Mouse (Mus musculus) intestine, embryonic 14.5 days (tissue): ENCODE data around the gene Nap1l5. TPM values are rescaled to one million over a fixed set of nuclear protein-coding genes. Genes with fewer than 3 reads are reported as not detected.

Experiments
- ATAC-seq: fragments of 200-750 bp; cut with Nextera tagmentation; replicated peaks from 2 replicates; pipeline ENCODE4 v1.8.0; 2017; ENCODE audit warnings: low read depth, moderate number of reproducible peaks, moderate TSS enrichment, moderate library complexity; ENCODE audit not compliant: low FRiP score, low TSS enrichment
- DNase-seq: peaks from one replicate; pipeline ENCODE4 v3.0.0-alpha.2; 2018; ENCODE audit warnings: low spot score
- H3K27ac ChIP-seq: fragments of 300-500 bp; sonication (generic); 2 replicates; pipeline ENCODE4 v1.5.1; 2014; ENCODE audit warnings: low read depth, mild to moderate bottlenecking, control low read depth
- H3K27me3 ChIP-seq: fragments of 300-500 bp; sonication (generic); replicated peaks from 2 replicates; pipeline ENCODE4 v1.6.1; 2014; ENCODE audit warnings: low read length, control low read depth; ENCODE audit not compliant: control insufficient read depth, insufficient read depth
- H3K36me3 ChIP-seq: fragments of 300-500 bp; sonication (generic); 2 replicates; pipeline ENCODE4 v1.6.1; 2014; ENCODE audit warnings: low read length, control low read depth; ENCODE audit not compliant: control insufficient read depth, insufficient read depth
- H3K4me1 ChIP-seq: fragments of 300-500 bp; sonication (generic); replicated peaks from 2 replicates; pipeline ENCODE4 v1.6.1; 2014; ENCODE audit warnings: low read length, control low read depth, mixed read lengths; ENCODE audit not compliant: control insufficient read depth, insufficient read depth
- H3K4me2 ChIP-seq: fragments of 300-500 bp; sonication (generic); 2 replicates; pipeline ENCODE4 v1.6.1; 2014; ENCODE audit warnings: low read length
- H3K4me3 ChIP-seq: fragments of 300-500 bp; sonication (generic); 2 replicates; pipeline ENCODE4 v1.5.1; 2014; ENCODE audit warnings: low read depth, low read length, control low read depth, mixed read lengths
- H3K9ac ChIP-seq: fragments of 300-500 bp; sonication (generic); 2 replicates; pipeline ENCODE4 v1.6.1; 2014; ENCODE audit warnings: mild to moderate bottlenecking, low read length
- H3K9me3 ChIP-seq: fragments of 300-500 bp; sonication (generic); 2 replicates; pipeline ENCODE4 v1.6.1; 2016; ENCODE audit warnings: low read length, control low read depth; ENCODE audit not compliant: control insufficient read depth
- WGBS: fragments of 180-500 bp; shearing (Covaris S2); extraction: QIAGEN DNeasy Blood & Tissue Kit; methylation state at CpG from one replicate; pipeline ENCODE4 v1.1.7; 2014; 5-methylcytosine and 5-hydroxymethylcytosine counted together
- polyA plus RNA-seq: library from polyadenylated mRNA; unstranded; fragments of >200 nt; fragmentation: Nextera tagmentation; extraction: Ambion mirVana; gene quantifications from 2 replicates; pipeline ENCODE4 v1.2.1, GENCODE M21; 2014

The Nap1l5 gene
- polyA plus RNA-seq, 1 experiment from 2014 or later = 11.5 TPM

DNA sequence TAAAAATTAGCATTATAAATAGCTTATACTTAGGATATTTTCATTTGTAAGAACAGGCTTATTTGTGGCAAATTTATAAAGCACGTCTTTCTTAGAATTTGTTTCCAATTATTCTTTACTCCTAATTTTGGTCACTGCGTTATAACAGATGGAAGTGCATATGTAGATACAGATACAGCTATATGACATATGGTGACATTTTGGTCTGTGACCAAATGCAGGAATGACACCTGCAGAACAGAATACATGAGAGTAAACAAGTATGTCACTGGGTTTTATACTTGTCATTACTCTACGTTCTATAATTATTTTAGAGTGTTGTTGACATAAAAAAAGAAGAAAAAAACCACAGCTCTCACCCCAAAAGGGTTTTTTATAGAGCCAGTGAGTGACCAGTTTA lies 7.8 kb downstream of the Nap1l5 start:
- WGBS = 88% methylated on average over 3 of the region's 3 CpGs
- H3K36me3 ChIP-seq = 0 out of 2 replicates have a peak, but pooled peaks cover 3% of the 10 kb centered on the region
- no peak for ATAC-seq
- H3K9ac ChIP-seq = no peak overlapping the region
- no peak overlapping the region for H3K4me2 ChIP-seq
- no peak for DNase-seq
- no peaks in the 10 kb centered on the region for H3K27me3 ChIP-seq
- no peaks in the 10 kb centered on the region for H3K9me3 ChIP-seq
- no peak overlapping the region for H3K4me3 ChIP-seq
- no peak overlapping the region for H3K27ac ChIP-seq
- H3K4me1 ChIP-seq = no peaks in the 10 kb centered on the region

DNA sequence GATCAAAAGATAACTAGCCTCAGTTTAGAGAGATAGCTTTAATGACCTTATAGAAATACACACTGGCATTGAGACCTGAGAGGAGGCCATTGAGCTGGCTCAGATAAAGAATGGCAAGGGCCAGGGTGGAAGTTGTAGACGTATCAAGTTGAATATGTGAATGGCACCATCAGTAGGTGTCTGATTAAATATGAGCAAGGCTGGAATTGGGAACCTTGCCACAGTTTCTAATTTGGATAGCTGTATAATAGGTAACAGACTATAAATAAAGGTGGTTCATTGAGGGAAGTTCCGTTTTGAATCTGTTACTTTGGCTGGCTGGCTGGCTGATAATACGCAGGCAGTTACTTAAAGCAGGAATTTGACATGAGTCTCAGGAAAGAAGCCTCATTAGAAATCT lies 10.2 kb downstream of the Nap1l5 start:
- DNase-seq (no peak), ATAC-seq (no peak)
- H3K27me3 ChIP-seq = no peaks in the 10 kb centered on the region
- no peaks in the 10 kb centered on the region for H3K9me3 ChIP-seq
- no peak overlapping the region for H3K27ac ChIP-seq
- H3K4me2 ChIP-seq = no peak overlapping the region
- no peak overlapping the region for H3K9ac ChIP-seq
- H3K36me3 ChIP-seq = 0 out of 2 replicates have a peak, but pooled peaks cover 3% of the 10 kb centered on the region
- no peaks in the 10 kb centered on the region for H3K4me1 ChIP-seq
- WGBS = 84% methylated on average over 3 of the region's 3 CpGs
- H3K4me3 ChIP-seq = no peak overlapping the region

DNA sequence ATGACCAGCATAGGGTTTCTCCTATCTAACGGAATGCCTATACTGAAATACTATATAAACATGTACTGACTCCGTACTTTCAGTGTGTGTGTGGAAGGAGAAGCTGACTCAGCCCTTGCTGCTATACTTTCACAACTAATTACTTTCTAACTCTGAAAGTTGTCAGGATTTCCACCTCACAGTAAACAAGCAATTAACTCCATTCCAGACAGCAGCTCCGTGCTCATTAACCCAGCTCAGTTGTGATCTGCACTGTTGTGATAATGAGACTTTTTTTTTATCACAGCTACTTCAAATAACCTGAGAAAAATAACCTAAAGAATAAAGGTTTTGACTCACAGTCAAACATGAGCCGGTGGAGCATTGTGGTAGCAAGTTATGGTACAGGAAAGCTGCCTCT lies 11.9 kb downstream of the Nap1l5 start:
- Histone ChIP-seq H3K9ac (no peak overlapping the region), H3K9me3 (no peaks in the 10 kb centered on the region), H3K36me3 (0 out of 2 replicates have a peak, but pooled peaks cover 3% of the 10 kb centered on the region), H3K4me1 (no peaks in the 10 kb centered on the region), H3K27me3 (no peaks in the 10 kb centered on the region), H3K4me3 (no peak overlapping the region), H3K27ac (no peak overlapping the region), H3K4me2 (no peak overlapping the region)
- ATAC-seq (no peak), DNase-seq (no peak)
- WGBS = 80% methylated on average over 4 of the region's 4 CpGs

DNA sequence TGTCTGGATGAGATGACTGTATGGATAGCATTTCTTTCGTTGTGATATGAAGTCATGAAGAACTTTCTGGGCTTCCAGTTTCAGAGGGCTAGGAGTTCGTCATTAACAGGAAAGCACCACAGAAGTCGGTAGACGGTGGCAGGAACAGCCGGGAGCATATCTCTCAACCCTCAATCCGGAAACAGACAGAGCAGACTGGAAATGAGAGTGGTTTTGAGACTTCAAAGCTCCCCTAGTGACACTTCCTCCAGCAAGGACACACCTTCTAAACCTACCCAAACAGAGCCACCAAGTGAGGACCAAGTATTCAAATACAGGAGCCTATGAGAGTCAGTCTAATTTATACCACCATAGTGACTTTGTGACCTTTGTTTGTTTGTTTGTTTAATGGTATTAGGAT lies 13.6 kb downstream of the Nap1l5 start:
- Histone ChIP-seq H3K9me3 (no peaks in the 10 kb centered on the region), H3K4me1 (no peaks in the 10 kb centered on the region), H3K36me3 (0 out of 2 replicates have a peak, but pooled peaks cover 3% of the 10 kb centered on the region), H3K4me2 (no peak overlapping the region), H3K27me3 (no peaks in the 10 kb centered on the region), H3K27ac (no peak overlapping the region), H3K4me3 (no peak overlapping the region), H3K9ac (no peak overlapping the region)
- WGBS = 89% methylated on average over 6 of the region's 6 CpGs
- ATAC-seq = no peak
- DNase-seq = no peak

DNA sequence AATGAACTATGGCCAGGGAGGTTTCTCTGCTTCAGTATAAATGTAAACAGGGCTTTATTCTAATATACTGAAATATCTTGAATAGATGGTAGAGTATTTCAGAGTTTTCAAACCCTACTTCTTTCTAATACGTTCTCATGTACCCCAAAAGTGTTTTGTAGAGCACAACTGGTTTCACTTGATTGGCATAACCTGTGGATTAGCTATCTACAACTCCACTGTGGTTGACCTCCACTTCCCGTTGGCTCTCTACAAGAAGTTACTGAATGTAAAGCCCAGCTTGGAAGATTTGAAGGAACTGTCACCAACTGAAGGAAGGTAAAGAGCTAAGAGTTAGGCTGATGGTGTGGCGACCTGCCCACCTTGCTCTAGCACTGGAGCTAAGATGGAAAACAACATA lies 17.0 kb downstream of the Nap1l5 start:
- Histone ChIP-seq H3K4me2 (no peak overlapping the region), H3K9me3 (no peaks in the 10 kb centered on the region), H3K36me3 (0 out of 2 replicates have a peak, but pooled peaks cover 3% of the 10 kb centered on the region), H3K9ac (no peak overlapping the region), H3K4me1 (no peaks in the 10 kb centered on the region), H3K27me3 (no peaks in the 10 kb centered on the region), H3K4me3 (no peak overlapping the region), H3K27ac (no peak overlapping the region)
- DNase-seq (no peak), ATAC-seq (no peak)
- WGBS = 92% methylated on average over 3 of the region's 3 CpGs

DNA sequence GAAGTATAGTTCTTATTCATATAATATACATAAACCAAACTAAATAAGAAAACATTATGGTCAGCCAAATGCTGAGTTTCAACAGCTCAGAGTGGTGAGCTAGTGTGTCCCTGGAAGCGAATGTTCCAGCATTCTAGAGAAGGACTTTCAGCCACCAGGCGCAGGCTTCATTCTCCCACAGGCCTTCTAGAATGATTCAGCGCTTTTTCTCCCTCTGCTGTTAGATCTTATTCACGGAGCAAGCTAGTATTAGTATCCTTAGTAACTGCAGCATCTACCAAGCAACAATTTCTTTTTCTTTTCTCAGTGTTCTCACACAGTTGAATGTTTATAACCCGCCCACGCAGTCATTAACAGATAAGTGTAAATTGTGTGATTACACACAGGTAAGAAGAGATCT lies 24.6 kb downstream of the Nap1l5 start:
- no peak overlapping the region for H3K9ac ChIP-seq
- no peak overlapping the region for H3K4me2 ChIP-seq
- no peaks in the 10 kb centered on the region for H3K27me3 ChIP-seq
- no peaks in the 10 kb centered on the region for H3K4me1 ChIP-seq
- WGBS = 75% methylated on average over 6 of the region's 6 CpGs
- ATAC-seq (no peak), DNase-seq (no peak)
- no peaks in the 10 kb centered on the region for H3K9me3 ChIP-seq
- H3K4me3 ChIP-seq = no peak overlapping the region
- no peak overlapping the region for H3K27ac ChIP-seq
- H3K36me3 ChIP-seq = no peaks in the 10 kb centered on the region

DNA sequence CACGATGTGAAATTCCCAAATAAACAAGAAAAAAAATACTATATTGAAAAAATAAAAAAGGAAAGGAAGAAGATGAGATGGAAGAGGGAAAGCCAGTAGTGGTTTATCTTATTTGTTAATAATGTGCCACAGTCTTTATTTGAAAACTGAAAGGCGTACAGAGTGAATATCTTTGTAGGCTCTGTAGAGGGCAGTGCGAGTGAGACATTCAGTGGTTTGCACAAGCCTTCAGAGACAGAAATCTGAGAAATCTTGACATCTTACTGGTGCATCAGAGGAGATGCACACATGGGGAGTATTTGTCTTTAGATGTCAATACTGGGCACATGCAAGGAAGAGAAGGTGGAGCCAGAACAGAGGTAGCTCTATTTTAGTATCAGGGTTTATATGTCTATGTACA lies 25.5 kb downstream of the Nap1l5 start:
- no peak for ATAC-seq
- Histone ChIP-seq H3K27ac (no peak overlapping the region), H3K4me1 (no peaks in the 10 kb centered on the region), H3K4me3 (no peak overlapping the region), H3K4me2 (no peak overlapping the region), H3K9ac (no peak overlapping the region), H3K36me3 (no peaks in the 10 kb centered on the region), H3K9me3 (no peaks in the 10 kb centered on the region), H3K27me3 (no peaks in the 10 kb centered on the region)
- DNase-seq = no peak
- 87% methylated on average over 3 of the region's 3 CpGs for WGBS

DNA sequence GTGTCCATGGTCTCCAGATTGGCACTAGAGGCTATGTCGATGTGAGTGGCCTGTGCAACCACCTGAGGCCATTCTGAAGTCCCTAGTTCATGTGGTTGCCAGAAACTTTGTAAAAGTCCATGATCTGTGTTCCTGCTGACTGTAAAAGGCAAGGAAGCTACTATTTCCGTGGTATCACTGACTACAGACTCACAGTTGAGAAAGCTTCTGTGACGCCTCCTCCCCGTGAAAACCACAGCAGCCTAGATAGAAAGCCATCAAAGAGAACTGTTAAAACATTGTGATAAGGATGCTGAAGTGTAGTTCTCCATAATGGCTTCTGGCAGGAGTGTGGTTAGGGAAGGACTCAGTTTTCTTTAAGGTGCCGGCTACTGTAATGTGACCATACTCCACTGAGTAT lies 26.0 kb downstream of the Nap1l5 start:
- H3K9me3 ChIP-seq = no peaks in the 10 kb centered on the region
- no peak overlapping the region for H3K4me2 ChIP-seq
- H3K4me1 ChIP-seq = no peaks in the 10 kb centered on the region
- no peak for DNase-seq
- WGBS = 87% methylated on average over 5 of the region's 5 CpGs
- no peaks in the 10 kb centered on the region for H3K27me3 ChIP-seq
- H3K36me3 ChIP-seq = no peaks in the 10 kb centered on the region
- no peak overlapping the region for H3K9ac ChIP-seq
- no peak overlapping the region for H3K27ac ChIP-seq
- ATAC-seq = no peak
- no peak overlapping the region for H3K4me3 ChIP-seq

DNA sequence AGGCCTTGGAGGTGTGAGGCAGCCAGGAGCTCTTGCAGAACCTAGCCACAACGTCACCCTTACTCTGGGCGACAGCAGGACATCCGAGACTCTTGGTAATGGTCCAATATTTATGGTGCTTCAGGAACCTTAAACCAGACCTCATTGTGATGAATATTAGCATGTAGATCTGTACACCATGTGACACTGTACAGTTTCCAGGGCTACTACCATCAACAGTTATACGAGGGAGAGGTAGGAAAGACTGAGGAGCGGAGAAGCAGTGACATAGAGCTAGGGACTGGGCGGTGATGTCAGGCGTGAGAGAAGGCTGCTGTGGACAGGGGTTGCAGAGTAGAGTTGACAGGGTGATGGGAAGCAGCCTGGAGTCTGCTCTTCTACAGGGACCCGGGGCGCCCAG lies 26.9 kb downstream of the Nap1l5 start:
- Histone ChIP-seq H3K9ac (no peak overlapping the region), H3K4me2 (no peak overlapping the region), H3K9me3 (no peaks in the 10 kb centered on the region), H3K27ac (no peak overlapping the region), H3K27me3 (no peaks in the 10 kb centered on the region), H3K4me3 (no peak overlapping the region), H3K4me1 (no peaks in the 10 kb centered on the region), H3K36me3 (no peaks in the 10 kb centered on the region)
- WGBS = 83% methylated on average over 9 of the region's 9 CpGs
- no peak for DNase-seq
- no peak for ATAC-seq
